Mouse (Mus musculus): ENCODE results near the gene Slc27a2. TPM values are rescaled to one million over a fixed set of nuclear protein-coding genes. Genes with fewer than 3 reads are reported as not detected.
A peak's percentile ranks its signal among the peaks of the same experiment; 100 is the strongest.

Slc27a2 gene
- total and polyA plus RNA-seq, 2 experiments from 2014 or later, result 5.9 to 6.9 TPM

DNA sequence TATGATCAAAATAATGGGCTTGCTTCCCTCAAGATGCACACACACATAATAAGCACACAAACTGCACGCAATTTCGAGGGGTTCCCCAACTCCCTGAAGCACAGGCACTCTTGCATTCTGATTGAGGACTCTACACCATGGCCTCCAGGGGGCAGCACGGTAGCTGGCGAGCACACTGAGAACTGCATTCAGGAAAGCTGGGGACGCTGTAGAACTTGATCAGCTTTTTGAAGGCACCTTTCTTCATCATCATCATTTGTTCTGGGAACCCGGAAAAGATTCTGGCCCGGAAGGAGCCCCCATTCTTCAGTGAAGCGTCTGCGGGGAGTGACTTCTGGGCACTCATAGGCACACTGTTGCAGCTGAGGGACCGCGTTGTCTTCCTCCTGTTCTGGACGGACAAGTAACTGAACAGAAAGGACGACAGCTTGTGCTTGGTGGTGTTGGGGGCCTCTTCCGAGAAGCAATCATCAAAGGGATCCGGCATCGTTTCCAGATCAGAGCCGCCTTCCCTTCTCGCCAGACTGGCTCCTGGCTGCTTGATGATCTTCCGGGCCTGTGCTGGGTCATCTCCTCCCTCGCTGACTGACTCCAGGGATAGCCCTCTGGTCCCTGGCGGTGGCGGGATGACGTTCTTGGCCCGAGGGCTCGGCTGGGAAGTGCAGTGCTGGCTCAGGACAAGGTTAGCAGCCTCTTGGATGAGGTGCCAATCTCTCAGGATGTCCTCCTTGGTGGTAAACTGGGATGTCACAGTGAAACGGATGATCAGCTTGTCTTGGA, 41.8 kb downstream of the Slc27a2 start:
- H3K4me2 ChIP-seq (ENCODE audit: low read depth), result peak overlapping the region; percentile 51
- H3K36me3 ChIP-seq (ENCODE audit: insufficient read depth), result no peaks in the 10 kb centered on the region
- no peaks in the 10 kb centered on the region for H3K9me3 ChIP-seq (ENCODE audit: low read length)
- DNase-seq (peak; percentile 77), ATAC-seq (peak; percentile 83)
- no peaks in the 10 kb centered on the region for H3K27me3 ChIP-seq (ENCODE audit: insufficient read depth, low read length)
- 0 out of 2 replicates have a peak overlapping the region, but pooled peaks have one; percentile 18 for H3K9ac ChIP-seq
- H3K4me3 ChIP-seq (ENCODE audit: low read depth, low read length), result peak overlapping the region; percentile 21
- peak; percentile 88 for TF ChIP-seq CTCF (IDR thresholded peaks at IDR 0.05; ENCODE audit: low read depth)
- H3K27ac ChIP-seq (ENCODE audit: low read depth, low read length), result no peak overlapping the region
- 33% methylated on average over 26 of the region's 26 CpGs for WGBS
- 0 out of 2 replicates have a peak, but pooled peaks cover 3% of the 10 kb centered on the region for H3K4me1 ChIP-seq (ENCODE audit: insufficient read depth)

GRCm38 (mm10) chr2:126596347-126597072, 44.3 kb downstream of the Slc27a2 start:
- no peak for DNase-seq
- no peak overlapping the region for H3K27ac ChIP-seq (ENCODE audit: low read depth, low read length)
- TF ChIP-seq CTCF (IDR thresholded peaks at IDR 0.05; ENCODE audit: low read depth), result no peak
- no peak overlapping the region for H3K9ac ChIP-seq
- H3K36me3 ChIP-seq (ENCODE audit: insufficient read depth), result no peaks in the 10 kb centered on the region
- H3K27me3 ChIP-seq (ENCODE audit: insufficient read depth, low read length), result no peaks in the 10 kb centered on the region
- no peak overlapping the region for H3K4me2 ChIP-seq (ENCODE audit: low read depth)
- no peak overlapping the region for H3K4me3 ChIP-seq (ENCODE audit: low read depth, low read length)
- H3K9me3 ChIP-seq (ENCODE audit: low read length), result no peaks in the 10 kb centered on the region
- no peak for ATAC-seq
- WGBS, result 92% methylated on average over 7 of the region's 7 CpGs
- 0 out of 2 replicates have a peak, but pooled peaks cover 3% of the 10 kb centered on the region for H3K4me1 ChIP-seq (ENCODE audit: insufficient read depth)

DNA sequence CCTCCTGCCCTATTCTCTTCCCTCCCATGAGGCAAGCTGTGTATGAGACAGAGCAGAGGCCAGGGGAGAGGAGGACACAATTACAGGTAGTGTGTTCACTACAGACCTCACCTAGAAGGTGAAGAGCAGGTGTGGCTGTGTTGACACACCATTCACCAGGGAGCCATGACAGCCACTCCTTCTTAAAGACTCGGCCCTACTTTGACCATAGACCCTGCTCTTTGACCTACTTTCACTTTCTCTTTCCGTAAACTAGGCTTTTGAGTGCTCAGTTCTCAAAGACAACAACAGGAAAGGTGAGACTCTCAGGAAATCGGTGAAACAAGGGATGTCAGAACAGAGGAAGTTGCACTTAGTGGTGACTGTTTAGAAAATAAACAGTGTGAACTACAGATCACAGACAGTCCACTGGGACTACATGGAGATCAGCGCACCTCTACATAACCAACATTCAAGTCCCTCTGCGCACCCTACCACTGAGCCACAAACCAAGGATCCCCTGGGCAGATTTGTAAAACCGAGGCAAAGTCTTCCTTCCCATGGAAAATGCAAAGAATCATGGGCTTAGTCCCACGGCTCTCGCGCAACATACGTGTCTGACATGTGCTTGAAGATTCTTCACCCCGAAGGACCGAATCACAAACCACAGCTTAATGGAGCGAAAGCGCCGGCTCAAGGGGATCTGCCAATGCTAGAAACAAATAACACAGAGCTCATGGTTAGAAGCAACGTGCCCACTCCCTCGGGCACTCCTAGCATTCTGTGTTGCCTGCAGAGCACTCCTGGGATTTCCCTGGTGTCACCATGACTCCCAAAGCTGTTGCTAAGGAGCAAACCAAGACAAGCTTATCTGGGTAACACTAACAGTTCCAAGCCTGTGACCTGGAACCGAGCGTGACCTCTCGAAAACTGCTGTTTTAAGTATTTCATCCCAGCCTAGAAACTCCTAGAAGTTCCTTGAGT, 45.4 kb downstream of the Slc27a2 start:
- H3K9me3 ChIP-seq (ENCODE audit: low read length), result no peaks in the 10 kb centered on the region
- TF ChIP-seq CTCF (IDR thresholded peaks at IDR 0.05; ENCODE audit: low read depth), result no peak
- no peak overlapping the region for H3K4me2 ChIP-seq (ENCODE audit: low read depth)
- no peak for DNase-seq
- H3K9ac ChIP-seq, result no peak overlapping the region
- no peaks in the 10 kb centered on the region for H3K36me3 ChIP-seq (ENCODE audit: insufficient read depth)
- no peak for ATAC-seq
- H3K27me3 ChIP-seq (ENCODE audit: insufficient read depth, low read length), result no peaks in the 10 kb centered on the region
- H3K27ac ChIP-seq (ENCODE audit: low read depth, low read length), result no peak overlapping the region
- 0 out of 2 replicates have a peak, but pooled peaks cover 3% of the 10 kb centered on the region for H3K4me1 ChIP-seq (ENCODE audit: insufficient read depth)
- 86% methylated on average over 20 of the region's 20 CpGs for WGBS
- no peak overlapping the region for H3K4me3 ChIP-seq (ENCODE audit: low read depth, low read length)

GRCm38 (mm10) chr2:126598359-126598758, 46.2 kb downstream of the Slc27a2 start:
- DNase-seq (no peak), ATAC-seq (no peak)
- 57% methylated on average over 2 of the region's 2 CpGs for WGBS
- H3K36me3 ChIP-seq (ENCODE audit: insufficient read depth), result no peaks in the 10 kb centered on the region
- H3K9ac ChIP-seq, result no peak overlapping the region
- no peak overlapping the region for H3K27ac ChIP-seq (ENCODE audit: low read depth, low read length)
- no peaks in the 10 kb centered on the region for H3K27me3 ChIP-seq (ENCODE audit: insufficient read depth, low read length)
- no peak for TF ChIP-seq CTCF (IDR thresholded peaks at IDR 0.05; ENCODE audit: low read depth)
- H3K9me3 ChIP-seq (ENCODE audit: low read length), result no peaks in the 10 kb centered on the region
- H3K4me2 ChIP-seq (ENCODE audit: low read depth), result no peak overlapping the region
- no peak overlapping the region for H3K4me3 ChIP-seq (ENCODE audit: low read depth, low read length)
- H3K4me1 ChIP-seq (ENCODE audit: insufficient read depth), result 0 out of 2 replicates have a peak, but pooled peaks cover 3% of the 10 kb centered on the region

GRCm38 (mm10) chr2:126599005-126599404, 46.8 kb downstream of the Slc27a2 start:
- ATAC-seq, result peak; percentile 60
- H3K9ac ChIP-seq, result no peak overlapping the region
- no peaks in the 10 kb centered on the region for H3K9me3 ChIP-seq (ENCODE audit: low read length)
- H3K4me3 ChIP-seq (ENCODE audit: low read depth, low read length), result no peak overlapping the region
- no peak overlapping the region for H3K4me2 ChIP-seq (ENCODE audit: low read depth)
- peak; percentile 55 for TF ChIP-seq CTCF (IDR thresholded peaks at IDR 0.05; ENCODE audit: low read depth)
- DNase-seq, result peak; percentile 22
- no peak overlapping the region for H3K27ac ChIP-seq (ENCODE audit: low read depth, low read length)
- H3K36me3 ChIP-seq (ENCODE audit: insufficient read depth), result no peaks in the 10 kb centered on the region
- 12% methylated on average over 3 of the region's 3 CpGs for WGBS
- H3K4me1 ChIP-seq (ENCODE audit: insufficient read depth), result 0 out of 2 replicates have a peak, but pooled peaks cover 3% of the 10 kb centered on the region
- no peaks in the 10 kb centered on the region for H3K27me3 ChIP-seq (ENCODE audit: insufficient read depth, low read length)

- Histone ChIP-seq H3K4me1 (ENCODE audit: insufficient read depth) (no peaks in the 10 kb centered on the region), H3K4me2 (ENCODE audit: low read depth) (no peak overlapping the region), H3K27me3 (ENCODE audit: insufficient read depth, low read length) (no peaks in the 10 kb centered on the region), H3K4me3 (ENCODE audit: low read depth, low read length) (no peak overlapping the region), H3K9me3 (ENCODE audit: low read length) (no peaks in the 10 kb centered on the region), H3K36me3 (ENCODE audit: insufficient read depth) (no peaks in the 10 kb centered on the region), H3K27ac (ENCODE audit: low read depth, low read length) (no peak overlapping the region), H3K9ac (no peak overlapping the region)
- no peak for TF ChIP-seq CTCF (IDR thresholded peaks at IDR 0.05; ENCODE audit: low read depth)
- no peak for DNase-seq
- 81% methylated on average over 14 of the region's 14 CpGs for WGBS
- no peak for ATAC-seq
These were observed 48.3 kb downstream of the Slc27a2 start for GRCm38 (mm10) chr2:126600533-126600932.
